Mouse (Mus musculus) C2C12 (cell line): ENCODE measurements at regions not wholly inside any gene's neighbourhood (a gene's known extent, or its start where the extent isn't known, plus 50 kb on each side); places are given as distances from the start of the nearest gene placed in this dataset.

ENCODE experiments used
- CTCF ChIP-seq: IDR thresholded peaks from one replicate; pipeline ENCODE4 v1.5.1; 2011; ENCODE audit not compliant: control insufficient read depth, insufficient read depth, insufficient read length
- FOSL1 ChIP-seq: IDR thresholded peaks from one replicate; pipeline ENCODE4 v1.8.0; 2011; ENCODE audit warnings: mild to moderate bottlenecking, low read length; ENCODE audit not compliant: poor library complexity, insufficient read depth, severe bottlenecking
- MAX ChIP-seq: IDR thresholded peaks from one replicate; pipeline ENCODE4 v1.6.1; 2011; ENCODE audit warnings: mild to moderate bottlenecking, control low read depth
- MYOD1 ChIP-seq: IDR thresholded peaks from one replicate; pipeline ENCODE4 v1.6.1; 2011; ENCODE audit warnings: low read depth; ENCODE audit not compliant: control insufficient read depth, insufficient read length
- MYOG ChIP-seq: IDR thresholded peaks from one replicate; pipeline ENCODE4 v1.6.1; 2011; ENCODE audit not compliant: control insufficient read depth, insufficient read length; ENCODE audit errors: extremely low read depth
- USF1 ChIP-seq: IDR thresholded peaks from one replicate; pipeline ENCODE4 v1.6.1; 2011; ENCODE audit warnings: low read depth, mild to moderate bottlenecking, control low read depth, moderate library complexity

- TF ChIP-seq CTCF (no peak), USF1 (no peak), MYOD1 (no peak), FOSL1 (no peak), MYOG (no peak), MAX (no peak)
Observed at GRCm38 (mm10) chr4:97432681-97433080, 249.7 kb upstream of the Gm10192 start.
